Mouse (Mus musculus): Measurements from ENCODE around the gene Zfp36l2. TPM values are rescaled to one million over a fixed set of nuclear protein-coding genes. Genes with fewer than 3 reads are reported as not detected.
"Not testable (repeated sequence)": the region's sequence is repeated elsewhere in the genome, so short reads cannot be mapped to it uniquely, and the experiment has no call there.

Zfp36l2 gene
- polyA plus RNA-seq, 1 experiment from 2014 or later, result 21.3 TPM

DNA sequence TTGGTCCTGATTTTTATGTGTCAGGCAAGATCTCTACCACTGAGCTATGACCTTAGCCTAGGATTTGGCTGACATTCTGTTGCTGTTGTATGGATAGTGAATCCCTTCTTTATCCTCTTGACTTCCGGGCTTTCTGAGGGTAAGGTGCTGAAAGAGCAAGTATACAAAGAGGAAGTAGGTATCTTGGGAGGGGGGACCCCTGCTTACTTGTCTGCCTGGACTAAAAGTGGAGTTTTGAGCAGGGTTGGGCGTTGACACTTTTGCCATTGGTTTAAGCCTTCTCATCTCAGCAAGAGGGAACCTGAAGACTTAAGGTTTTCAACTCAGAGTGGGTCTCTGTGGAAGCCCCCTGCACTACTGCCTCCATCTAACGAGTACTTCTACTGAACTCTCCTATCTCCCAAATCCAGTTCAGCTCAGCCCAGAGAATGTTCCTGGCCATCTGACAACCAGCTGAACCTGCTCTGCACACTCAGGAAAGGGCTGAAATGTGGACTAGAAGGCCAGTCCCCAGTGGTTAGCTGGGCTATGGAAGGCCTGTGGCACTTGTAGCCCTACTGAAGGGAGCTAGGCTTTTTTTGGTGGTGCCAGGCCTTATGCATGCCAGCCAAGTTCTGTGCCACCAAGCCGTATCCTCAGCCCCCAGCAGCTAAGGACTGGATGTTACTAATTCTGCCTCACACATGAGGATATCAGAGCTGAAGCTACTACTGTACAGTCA lies 6.7 kb upstream of the Zfp36l2 start:
- Histone ChIP-seq H3K9me3 (no peaks in the 10 kb centered on the region), H3K4me3 (no peak overlapping the region), H3K4me1 (peaks cover 36% of the 10 kb centered on the region), H3K9ac (no peak overlapping the region), H3K4me2 (no peak overlapping the region), H3K27ac (peak overlapping the region; percentile 23; the same call in 1 of the 2 replicates), H3K36me3 (peaks cover 17% of the 10 kb centered on the region), H3K27me3 (no peaks in the 10 kb centered on the region)
- ATAC-seq (ENCODE audit: insufficient number of reproducible peaks, insufficient read depth, low FRiP score, low TSS enrichment, low read depth), result no peak
- 72% methylated on average over 4 of the region's 4 CpGs for WGBS

DNA sequence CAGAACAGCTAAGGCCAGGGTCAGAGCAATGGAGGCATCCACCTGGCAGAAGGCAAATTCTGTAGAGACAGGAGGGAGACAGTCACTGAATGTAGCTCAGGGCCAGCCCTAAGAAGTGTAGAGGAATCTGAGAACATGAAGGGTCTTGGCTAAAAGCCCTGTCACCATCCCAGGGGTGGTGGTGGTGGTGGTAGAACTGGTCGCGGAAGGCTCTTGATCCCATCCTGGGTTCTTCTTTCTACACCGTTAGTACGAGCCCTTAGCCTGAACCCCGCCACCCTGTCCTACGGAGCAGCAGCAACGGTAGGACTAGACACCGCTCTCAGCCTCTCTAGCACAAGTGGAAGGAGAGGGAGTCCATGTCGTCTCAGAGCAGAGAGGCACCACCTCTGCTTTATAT lies 5.7 kb upstream of the Zfp36l2 start:
- ATAC-seq (ENCODE audit: insufficient number of reproducible peaks, insufficient read depth, low FRiP score, low TSS enrichment, low read depth), result no peak
- peaks cover 46% of the 10 kb centered on the region for H3K4me1 ChIP-seq
- no peak overlapping the region for H3K4me3 ChIP-seq
- H3K36me3 ChIP-seq, result peaks cover 17% of the 10 kb centered on the region
- no peaks in the 10 kb centered on the region for H3K27me3 ChIP-seq
- no peak overlapping the region for H3K4me2 ChIP-seq
- no peak overlapping the region for H3K27ac ChIP-seq
- WGBS, result 85% methylated on average over 9 of the region's 9 CpGs
- H3K9ac ChIP-seq, result no peak overlapping the region
- no peaks in the 10 kb centered on the region for H3K9me3 ChIP-seq

DNA sequence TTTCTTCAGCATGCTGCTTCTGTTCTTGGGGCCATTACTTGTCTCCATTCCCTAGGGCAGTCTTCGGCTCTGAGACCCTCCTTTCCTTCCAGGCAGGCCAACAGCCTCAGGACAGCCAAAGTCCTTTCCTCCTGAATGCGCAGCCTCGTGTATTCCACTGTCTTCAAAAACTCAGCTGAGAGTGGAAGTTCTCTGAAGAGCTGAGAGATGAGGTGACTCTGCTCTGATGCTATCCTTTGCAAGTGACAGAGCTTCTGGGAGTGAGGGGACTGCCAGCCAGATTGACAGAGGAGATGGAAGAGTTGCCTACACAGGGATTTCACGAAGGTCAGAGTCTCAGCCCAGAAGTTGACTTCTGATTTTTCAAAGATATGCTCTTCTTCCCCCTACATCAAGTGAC lies 4.2 kb upstream of the Zfp36l2 start:
- H3K9me3 ChIP-seq, result no peaks in the 10 kb centered on the region
- ATAC-seq (ENCODE audit: insufficient number of reproducible peaks, insufficient read depth, low FRiP score, low TSS enrichment, low read depth), result no peak
- H3K36me3 ChIP-seq, result peaks cover 17% of the 10 kb centered on the region
- H3K4me1 ChIP-seq, result peaks cover 39% of the 10 kb centered on the region
- H3K27me3 ChIP-seq, result no peaks in the 10 kb centered on the region
- no peak overlapping the region for H3K9ac ChIP-seq
- H3K4me3 ChIP-seq, result no peak overlapping the region
- H3K27ac ChIP-seq, result no peak overlapping the region
- no peak overlapping the region for H3K4me2 ChIP-seq
- 82% methylated on average over 4 of the region's 4 CpGs for WGBS

DNA sequence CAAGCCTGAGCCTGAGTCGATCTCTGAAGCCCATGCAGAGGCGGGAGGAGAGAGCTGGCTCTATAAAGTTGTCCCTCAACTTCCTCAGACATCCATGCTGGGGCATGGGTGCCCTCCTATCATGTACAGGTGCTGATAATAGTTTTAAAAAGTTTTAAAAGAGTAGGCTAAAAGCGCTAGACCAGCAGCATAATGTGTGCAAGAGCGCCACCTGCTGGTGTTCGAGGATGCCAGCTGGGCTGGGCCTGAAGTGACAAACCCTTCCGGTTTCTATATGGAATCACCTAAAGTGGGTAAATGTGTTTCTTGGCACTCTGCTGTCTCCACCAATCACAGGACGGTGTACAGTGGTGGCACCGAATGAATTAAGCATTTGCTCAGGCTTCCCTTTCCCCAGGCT lies 3.1 kb upstream of the Zfp36l2 start:
- ATAC-seq (ENCODE audit: insufficient number of reproducible peaks, insufficient read depth, low FRiP score, low TSS enrichment, low read depth), result no peak
- 23% methylated on average over 8 of the region's 8 CpGs for WGBS
- Histone ChIP-seq H3K9me3 (no peaks in the 10 kb centered on the region), H3K27ac (0 out of 2 replicates have a peak overlapping the region, but pooled peaks have one; percentile 55), H3K4me3 (no peak overlapping the region), H3K9ac (no peak overlapping the region), H3K27me3 (no peaks in the 10 kb centered on the region), H3K4me2 (no peak overlapping the region), H3K4me1 (peaks cover 39% of the 10 kb centered on the region), H3K36me3 (peaks cover 27% of the 10 kb centered on the region)

DNA sequence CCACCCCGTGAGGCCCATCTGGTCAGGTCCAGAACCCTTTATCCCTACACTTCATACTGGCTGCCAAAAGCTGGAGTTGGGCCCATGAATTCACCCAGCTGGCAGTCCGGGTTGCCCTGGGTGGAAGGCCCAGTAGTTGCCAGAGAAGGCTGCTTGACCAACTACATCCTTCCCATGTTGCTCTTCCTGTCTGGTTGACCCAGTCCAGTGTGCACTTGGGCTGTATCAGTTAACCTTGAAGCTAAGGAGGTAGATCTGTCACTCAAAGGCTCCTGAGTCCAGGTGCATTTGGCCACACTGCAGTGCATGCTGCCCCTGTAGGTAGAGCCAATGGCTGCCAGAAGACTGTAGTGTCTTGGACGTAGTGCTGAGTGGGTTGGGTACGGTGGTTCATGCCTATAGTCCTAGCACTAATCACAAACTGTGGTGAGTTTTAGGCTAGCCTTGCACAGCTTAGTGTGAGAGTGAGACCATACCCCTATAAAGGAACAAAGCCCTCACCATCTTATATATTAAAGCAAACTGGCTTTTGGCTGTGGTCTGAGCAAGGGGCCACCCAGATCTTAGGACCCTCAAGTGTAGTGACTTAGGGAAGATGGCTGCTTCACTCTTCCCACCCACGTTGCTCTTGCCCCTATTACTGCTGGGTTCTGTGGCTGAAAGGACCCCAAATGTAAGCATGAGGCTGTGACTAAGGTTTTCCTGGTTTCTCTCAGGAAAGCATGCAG lies 1.5 kb upstream of the Zfp36l2 start:
- peak overlapping the region; percentile 98 for H3K27ac ChIP-seq
- peak overlapping the region; percentile 88 for H3K9ac ChIP-seq
- peak overlapping the region; percentile 67; the same call in 1 of the 2 replicates for H3K4me3 ChIP-seq
- ATAC-seq (ENCODE audit: insufficient number of reproducible peaks, insufficient read depth, low FRiP score, low TSS enrichment, low read depth), result no peak
- 78% methylated on average over 5 of the region's 5 CpGs for WGBS
- H3K4me1 ChIP-seq, result peaks cover 28% of the 10 kb centered on the region
- no peaks in the 10 kb centered on the region for H3K9me3 ChIP-seq
- no peaks in the 10 kb centered on the region for H3K27me3 ChIP-seq
- peak overlapping the region; percentile 83 for H3K4me2 ChIP-seq
- H3K36me3 ChIP-seq, result peaks cover 31% of the 10 kb centered on the region

DNA sequence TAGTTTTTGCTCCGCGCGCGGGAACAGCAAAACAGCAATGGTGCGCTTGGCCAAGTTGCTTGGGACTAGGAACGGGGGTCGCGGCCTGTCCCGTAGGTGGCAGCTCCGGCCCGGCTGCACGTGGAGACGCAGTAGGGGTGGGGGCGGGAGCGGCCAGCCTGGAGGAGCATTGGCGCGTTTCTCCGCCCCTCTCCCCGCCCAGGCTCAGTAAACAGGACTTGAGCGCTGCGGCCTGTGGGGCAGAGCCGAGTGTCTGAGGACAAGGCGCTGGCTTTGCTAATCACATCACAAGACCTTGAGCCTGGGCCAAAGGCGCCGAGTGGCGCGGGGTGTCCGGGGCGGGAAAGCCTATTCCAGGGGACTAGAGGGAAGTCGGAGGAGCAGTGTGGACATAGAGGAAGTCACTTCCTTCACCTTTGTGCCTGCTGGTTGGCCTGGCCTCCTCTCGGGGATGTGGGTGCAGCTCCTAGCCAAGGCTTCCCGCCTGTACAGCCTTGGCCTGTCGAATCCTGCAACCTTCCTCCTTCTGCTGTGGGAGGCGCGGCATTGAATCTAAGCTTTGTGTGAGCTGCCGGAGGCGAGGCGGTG lies 721 bp upstream of the Zfp36l2 start:
- peak overlapping the region; percentile 98 for H3K27ac ChIP-seq
- peak; percentile 75 for ATAC-seq (ENCODE audit: insufficient number of reproducible peaks, insufficient read depth, low FRiP score, low TSS enrichment, low read depth)
- H3K4me1 ChIP-seq, result peaks cover 30% of the 10 kb centered on the region
- no peaks in the 10 kb centered on the region for H3K9me3 ChIP-seq
- peak overlapping the region; percentile 88 for H3K9ac ChIP-seq
- no peaks in the 10 kb centered on the region for H3K27me3 ChIP-seq
- H3K4me3 ChIP-seq, result peak overlapping the region; percentile 67
- peaks cover 31% of the 10 kb centered on the region for H3K36me3 ChIP-seq
- 2% methylated on average over 38 of the region's 38 CpGs for WGBS
- peak overlapping the region; percentile 83 for H3K4me2 ChIP-seq

DNA sequence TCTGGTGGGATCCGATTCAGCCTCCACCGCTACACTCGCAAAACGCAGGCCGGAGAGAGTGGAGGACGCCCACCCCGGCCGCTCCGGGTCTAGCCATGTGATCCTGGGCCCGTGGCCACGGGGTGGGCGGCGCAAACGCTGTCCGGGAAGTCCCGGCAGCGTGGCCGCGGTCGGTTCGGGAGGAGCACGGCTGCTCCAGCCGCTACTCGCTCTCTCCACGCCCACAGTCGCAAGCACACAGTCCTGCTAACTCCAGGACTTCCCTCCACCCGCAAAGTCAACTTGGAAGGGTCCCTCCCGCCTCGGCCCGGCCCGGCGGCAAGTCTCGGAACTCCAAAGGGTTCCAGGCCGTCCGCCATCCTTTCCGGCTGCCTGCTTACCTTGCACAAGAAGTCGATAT lies 483 bp downstream of the Zfp36l2 start:
- peak overlapping the region; percentile 99 for H3K9ac ChIP-seq
- ATAC-seq (ENCODE audit: insufficient number of reproducible peaks, insufficient read depth, low FRiP score, low TSS enrichment, low read depth), result peak; percentile 1
- H3K4me1 ChIP-seq, result peaks cover 42% of the 10 kb centered on the region
- H3K36me3 ChIP-seq, result peaks cover 21% of the 10 kb centered on the region
- H3K27ac ChIP-seq, result peak overlapping the region; percentile 99
- peak overlapping the region; percentile 83 for H3K4me2 ChIP-seq
- not testable (repeated sequence) for H3K9me3 ChIP-seq, H3K27me3 ChIP-seq
- peak overlapping the region; percentile 87 for H3K4me3 ChIP-seq
- WGBS, result under 1% methylated on average over 15 of the region's 37 CpGs

DNA sequence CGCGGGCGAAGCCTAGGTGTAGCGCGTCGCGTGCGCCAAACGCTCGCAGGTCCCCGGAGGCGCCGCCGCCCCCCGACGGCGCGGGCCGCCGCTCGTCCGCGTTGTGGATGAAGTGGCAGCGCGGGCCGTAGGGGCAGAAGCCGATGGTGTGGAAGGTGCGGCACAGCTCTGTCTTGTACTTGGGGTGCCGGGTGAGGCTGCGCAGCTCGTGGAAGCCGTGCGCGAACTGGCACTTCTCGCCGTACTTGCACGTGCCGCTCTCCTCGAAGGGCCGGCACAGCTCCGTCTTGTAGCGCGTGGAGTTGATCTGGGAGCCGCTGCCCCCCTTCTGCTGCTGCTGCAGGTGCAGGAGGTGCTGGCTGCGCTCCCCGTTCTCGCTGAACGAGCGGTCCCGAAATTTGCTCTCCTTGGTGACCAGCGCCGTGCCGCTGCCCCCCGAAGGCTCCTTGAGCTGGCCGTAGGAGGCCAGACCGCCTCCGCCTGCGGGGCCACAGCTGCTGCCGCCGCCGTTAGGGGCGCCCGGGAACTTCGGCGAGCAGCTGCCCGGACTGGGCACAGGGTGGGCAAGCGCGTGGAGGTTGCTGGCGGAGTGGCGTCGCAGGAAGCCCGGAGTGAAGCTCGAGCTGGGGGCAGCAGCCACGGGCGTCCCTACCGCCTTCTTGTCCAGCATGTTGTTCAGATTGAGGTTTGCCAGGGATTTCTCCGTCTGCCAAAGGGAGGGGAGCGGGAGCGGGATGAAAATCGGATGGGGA lies 1.1 kb downstream of the Zfp36l2 start:
- peak overlapping the region; percentile 99 for H3K9ac ChIP-seq
- ATAC-seq (ENCODE audit: insufficient number of reproducible peaks, insufficient read depth, low FRiP score, low TSS enrichment, low read depth), result no peak
- H3K9me3 ChIP-seq, result no peaks in the 10 kb centered on the region
- peak overlapping the region; percentile 63 for H3K4me2 ChIP-seq
- under 1% methylated on average over 80 of the region's 80 CpGs for WGBS
- peaks cover 15% of the 10 kb centered on the region for H3K36me3 ChIP-seq
- peaks cover 48% of the 10 kb centered on the region for H3K4me1 ChIP-seq
- peak overlapping the region; percentile 99 for H3K27ac ChIP-seq
- H3K4me3 ChIP-seq, result peak overlapping the region; percentile 87
- H3K27me3 ChIP-seq, result no peaks in the 10 kb centered on the region

DNA sequence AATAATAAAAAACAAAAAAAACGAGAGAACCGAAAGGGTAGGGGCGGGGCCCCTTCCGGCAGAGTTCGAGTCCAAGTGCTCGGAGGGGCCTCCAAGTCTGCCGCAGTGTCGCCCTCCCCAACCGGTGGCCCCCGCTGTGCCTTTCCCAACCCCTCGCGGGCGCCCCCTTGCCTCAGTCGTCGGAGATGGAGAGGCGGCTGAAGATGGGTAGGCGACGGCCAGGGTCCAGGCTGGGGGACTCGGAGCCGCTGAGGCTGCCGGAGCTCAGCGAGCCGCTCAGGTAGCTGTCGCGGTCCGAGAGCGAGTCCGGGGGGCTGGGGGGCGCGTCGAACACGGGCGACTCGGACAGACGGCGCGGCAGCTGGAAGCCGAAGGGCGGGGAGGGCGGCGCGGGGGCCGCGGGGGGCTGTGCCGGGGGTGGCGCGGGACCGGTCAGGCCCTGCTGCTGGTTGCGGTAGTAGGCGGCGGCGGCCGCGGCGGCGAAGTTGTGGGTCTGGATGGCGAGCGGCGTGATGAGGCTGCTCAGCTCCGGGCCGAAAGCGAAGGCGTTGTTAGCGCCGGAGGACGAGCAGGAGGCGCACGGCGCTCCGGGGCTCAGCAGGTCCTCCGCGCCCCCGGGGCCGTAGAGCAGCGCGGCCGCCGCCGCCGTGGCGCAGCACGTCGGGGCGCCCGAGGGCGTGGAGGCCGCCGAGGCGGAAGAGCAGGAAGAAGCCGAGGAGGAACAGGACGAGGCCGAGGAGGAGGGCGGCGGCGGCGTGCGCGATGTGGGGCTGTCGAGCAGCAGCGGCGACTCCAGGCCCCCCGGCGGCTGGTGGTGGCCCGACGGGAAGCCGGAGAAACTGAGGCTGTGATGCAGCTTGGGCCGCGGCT lies 1.9 kb downstream of the Zfp36l2 start:
- ATAC-seq (ENCODE audit: insufficient number of reproducible peaks, insufficient read depth, low FRiP score, low TSS enrichment, low read depth), result no peak
- Histone ChIP-seq H3K4me2 (peak overlapping the region; percentile 63), H3K27me3 (no peaks in the 10 kb centered on the region), H3K36me3 (peaks cover 14% of the 10 kb centered on the region), H3K9me3 (no peaks in the 10 kb centered on the region), H3K9ac (peak overlapping the region; percentile 99), H3K27ac (peak overlapping the region; percentile 99), H3K4me1 (peaks cover 52% of the 10 kb centered on the region), H3K4me3 (peak overlapping the region; percentile 87)
- WGBS, result under 1% methylated on average over 76 of the region's 108 CpGs

DNA sequence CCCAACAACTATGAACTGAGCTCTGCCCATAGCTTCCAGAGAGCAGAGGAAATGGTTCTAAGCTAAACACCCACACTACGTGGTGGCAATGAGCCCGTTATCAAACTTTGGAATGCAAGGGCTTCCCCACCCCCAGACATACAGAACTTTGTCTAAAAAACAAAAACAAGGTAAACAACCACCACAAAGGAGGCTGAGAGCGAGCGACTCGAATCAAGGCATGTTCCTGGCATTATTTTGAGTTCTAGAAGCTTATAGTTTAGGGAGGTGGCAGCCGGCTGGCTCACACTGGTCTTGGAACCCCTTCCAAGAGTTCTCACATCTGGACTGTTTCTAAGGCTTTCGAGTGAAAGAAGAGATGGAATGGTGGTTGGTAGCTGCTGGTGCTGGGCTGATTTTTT lies 2.7 kb downstream of the Zfp36l2 start:
- no peaks in the 10 kb centered on the region for H3K9me3 ChIP-seq
- peak overlapping the region; percentile 63 for H3K4me2 ChIP-seq
- H3K4me3 ChIP-seq, result peak overlapping the region; percentile 87
- peaks cover 14% of the 10 kb centered on the region for H3K36me3 ChIP-seq
- ATAC-seq (ENCODE audit: insufficient number of reproducible peaks, insufficient read depth, low FRiP score, low TSS enrichment, low read depth), result no peak
- peak overlapping the region; percentile 99 for H3K27ac ChIP-seq
- H3K27me3 ChIP-seq, result no peaks in the 10 kb centered on the region
- H3K4me1 ChIP-seq, result peaks cover 52% of the 10 kb centered on the region
- WGBS, result 4% methylated on average over 7 of the region's 7 CpGs
- H3K9ac ChIP-seq, result peak overlapping the region; percentile 99

Data from embryonic facial prominence, embryonic 13.5 days (tissue).